Mouse (Mus musculus): ENCODE results near the gene Gm14124. TPM values are rescaled to one million over a fixed set of nuclear protein-coding genes. Genes with fewer than 3 reads are reported as not detected.
"Not testable (repeated sequence)": the region's sequence is repeated elsewhere in the genome, so short reads cannot be mapped to it uniquely, and the experiment has no call there.

Gene Gm14124
- not detected in 2 replicates for polyA plus RNA-seq (2015; fragmentation: Nextera tagmentation; extraction: Ambion mirVana)

DNA sequence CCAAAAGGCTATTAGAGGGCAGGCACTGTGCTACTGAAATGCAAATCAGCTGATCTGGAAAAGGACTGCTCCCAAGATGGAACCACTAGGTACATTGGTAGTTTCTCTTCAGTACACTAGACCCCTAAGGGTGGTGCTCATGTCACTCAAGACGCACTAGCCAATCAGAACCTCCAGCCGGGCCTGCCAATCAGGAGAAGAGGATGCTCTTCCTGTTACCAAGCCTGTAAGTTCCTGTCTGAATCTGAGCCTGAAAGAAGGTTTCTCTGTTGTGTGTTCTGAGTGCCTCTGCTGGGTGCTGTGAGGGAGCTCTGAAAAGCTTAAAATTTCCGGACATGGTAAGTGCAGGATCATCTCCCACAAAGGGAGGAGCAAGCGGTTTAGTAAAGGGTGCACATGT is at the start of gene Gm14124:
TSS of gene Gm14124 (plus strand) at position 227 of the 400 bp plus-strand sequence.
- H3K9me3 ChIP-seq (ENCODE audit: control insufficient read depth); H3K9ac ChIP-seq (ENCODE audit: low read depth, low read length); H3K27ac ChIP-seq (ENCODE audit: low read depth, low read length); H3K36me3 ChIP-seq (ENCODE audit: control insufficient read depth, insufficient read depth); H3K4me3 ChIP-seq (ENCODE audit: low read depth, low read length); H3K4me2 ChIP-seq (replicated peaks; ENCODE audit: low read depth); H3K4me1 ChIP-seq (replicated peaks; ENCODE audit: control insufficient read depth, insufficient read depth, low read length); H3K27me3 ChIP-seq (replicated peaks; ENCODE audit: control insufficient read depth, insufficient read depth, low read length); ATAC-seq: not testable (repeated sequence)
- 87% methylated on average over 4 of the region's 4 CpGs for WGBS

DNA sequence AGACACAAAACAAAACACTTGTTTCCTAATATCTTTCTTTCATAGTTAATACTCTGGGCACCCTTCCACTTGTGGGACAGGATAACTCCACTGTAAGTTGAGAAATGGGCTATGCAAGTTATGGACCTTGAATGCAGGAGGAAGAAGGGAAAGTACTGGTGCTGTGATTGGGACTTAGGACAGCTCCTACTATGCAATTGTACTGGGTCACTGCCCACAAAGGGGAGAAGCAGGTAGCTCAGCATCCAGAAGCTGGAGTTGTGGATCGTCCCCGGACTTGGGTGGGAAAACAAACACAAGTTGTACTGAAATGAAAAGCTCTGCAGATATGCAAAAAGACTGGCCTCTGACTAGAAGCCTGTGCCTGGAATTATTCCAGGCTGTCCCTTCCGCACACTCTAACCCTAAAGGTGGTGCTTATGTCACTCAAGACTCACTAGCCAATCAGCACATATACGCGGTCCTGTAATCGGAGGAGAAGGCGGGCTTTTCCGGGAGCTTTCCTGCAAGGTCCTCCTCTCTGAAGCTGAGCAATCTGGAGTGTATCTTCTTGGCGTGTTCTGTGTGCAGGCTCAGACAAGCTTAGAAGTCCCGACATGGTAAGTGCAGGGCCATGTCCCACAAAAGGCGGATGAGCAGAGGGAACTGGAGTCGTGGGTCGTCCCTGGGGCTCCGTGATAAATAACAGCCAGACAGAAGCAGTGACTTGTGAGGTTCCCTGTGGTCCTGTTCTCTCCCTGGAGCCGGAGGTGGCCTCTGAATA is 39.5 kb upstream of the Gm14124 start, which contains the start of gene Zfp937:
TSS of gene Zfp937 (plus strand) at position 474 of the 763 bp plus-strand sequence.
- peak; percentile 99 for ATAC-seq
- H3K9ac ChIP-seq (ENCODE audit: low read depth, low read length); H3K27ac ChIP-seq (ENCODE audit: low read depth, low read length); H3K36me3 ChIP-seq (ENCODE audit: control insufficient read depth, insufficient read depth); H3K9me3 ChIP-seq (ENCODE audit: control insufficient read depth); H3K4me1 ChIP-seq (replicated peaks; ENCODE audit: control insufficient read depth, insufficient read depth, low read length); H3K27me3 ChIP-seq (replicated peaks; ENCODE audit: control insufficient read depth, insufficient read depth, low read length): not testable (repeated sequence)
- H3K4me3 ChIP-seq (ENCODE audit: low read depth, low read length), result peak within 1 kb of the TSS; percentile 32
- peak within 1 kb of the TSS; percentile 57 for H3K4me2 ChIP-seq (replicated peaks; ENCODE audit: low read depth)
- WGBS, result under 1% methylated on average over 15 of the region's 15 CpGs

DNA sequence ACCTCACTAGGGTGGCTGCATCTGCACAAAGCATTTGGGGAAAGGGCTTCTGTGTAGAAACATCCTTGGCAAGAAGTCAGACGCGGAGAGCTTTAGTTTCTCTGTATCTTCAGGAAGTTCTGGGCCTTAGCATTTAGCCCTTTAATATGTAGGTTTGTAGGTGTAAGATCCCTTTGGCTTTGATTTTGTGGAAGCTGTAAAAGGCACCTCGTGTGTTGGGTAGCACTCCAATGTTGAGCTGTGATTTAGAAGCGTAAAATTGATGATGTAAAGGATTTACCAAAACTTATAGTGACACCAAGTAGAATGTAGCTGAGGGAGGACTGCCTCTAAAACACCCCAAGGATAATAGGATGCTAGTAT is 39.0 kb upstream of the Gm14124 start:
- ATAC-seq; H3K36me3 ChIP-seq (ENCODE audit: control insufficient read depth, insufficient read depth); H3K27ac ChIP-seq (ENCODE audit: low read depth, low read length); H3K27me3 ChIP-seq (replicated peaks; ENCODE audit: control insufficient read depth, insufficient read depth, low read length); H3K9me3 ChIP-seq (ENCODE audit: control insufficient read depth); H3K9ac ChIP-seq (ENCODE audit: low read depth, low read length); H3K4me1 ChIP-seq (replicated peaks; ENCODE audit: control insufficient read depth, insufficient read depth, low read length): not testable (repeated sequence)
- H3K4me2 ChIP-seq (replicated peaks; ENCODE audit: low read depth), result peak overlapping the region; percentile 57
- H3K4me3 ChIP-seq (ENCODE audit: low read depth, low read length), result peak overlapping the region; percentile 32
- WGBS, result 0% methylated on average over 2 of the region's 4 CpGs

DNA sequence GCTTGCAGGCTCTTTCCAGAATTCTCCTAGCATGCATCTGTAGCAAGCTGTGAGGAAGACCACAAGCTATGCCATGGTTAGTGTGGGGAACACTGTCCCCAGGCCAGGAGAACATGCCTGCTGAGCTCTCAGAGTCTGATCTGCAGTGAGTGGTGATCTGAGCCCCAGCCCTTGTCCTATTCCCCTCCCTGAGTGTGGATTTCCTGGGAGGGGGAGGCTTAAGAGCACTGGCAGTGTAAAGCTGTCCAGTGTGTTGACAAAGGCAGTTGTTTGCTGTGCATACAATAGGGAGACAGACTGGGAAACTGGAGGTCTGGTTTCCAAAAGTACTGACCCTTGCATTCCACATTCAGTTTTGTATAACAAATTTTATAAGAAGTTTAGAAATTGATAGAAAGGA is 34.1 kb upstream of the Gm14124 start:
- not testable (repeated sequence) for H3K27me3 ChIP-seq (replicated peaks; ENCODE audit: control insufficient read depth, insufficient read depth, low read length); H3K4me3 ChIP-seq (ENCODE audit: low read depth, low read length); H3K9me3 ChIP-seq (ENCODE audit: control insufficient read depth); H3K9ac ChIP-seq (ENCODE audit: low read depth, low read length); H3K4me1 ChIP-seq (replicated peaks; ENCODE audit: control insufficient read depth, insufficient read depth, low read length); ATAC-seq; H3K36me3 ChIP-seq (ENCODE audit: control insufficient read depth, insufficient read depth); H3K4me2 ChIP-seq (replicated peaks; ENCODE audit: low read depth); H3K27ac ChIP-seq (ENCODE audit: low read depth, low read length)

DNA sequence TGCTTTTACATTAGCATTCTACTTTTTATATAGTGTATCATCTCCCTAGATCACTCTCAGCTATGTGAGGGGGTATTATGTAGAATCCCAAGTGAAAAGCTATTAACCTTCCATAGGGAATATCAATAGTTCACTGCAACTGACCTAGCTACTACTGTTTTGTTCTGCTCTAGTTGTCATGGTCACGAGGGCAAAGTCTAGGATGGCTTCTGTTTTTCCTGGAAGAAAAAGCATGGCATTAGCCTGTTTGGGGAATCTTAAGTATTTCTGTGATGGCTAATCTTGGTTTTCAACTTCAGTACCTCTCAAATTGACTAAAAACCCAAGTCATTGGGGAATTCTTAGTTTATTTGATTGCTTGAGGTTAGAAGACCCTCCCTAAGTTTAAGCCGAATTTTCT is 14.1 kb upstream of the Gm14124 start:
- Histone ChIP-seq H3K9me3 (ENCODE audit: control insufficient read depth) (no peaks in the 10 kb centered on the region; the same call in 1 of the 2 replicates), H3K9ac (ENCODE audit: low read depth, low read length) (no peak overlapping the region), H3K27ac (ENCODE audit: low read depth, low read length) (no peak overlapping the region), H3K36me3 (ENCODE audit: control insufficient read depth, insufficient read depth) (0 out of 2 replicates have a peak, but pooled peaks cover 1% of the 10 kb centered on the region), H3K27me3 (replicated peaks; ENCODE audit: control insufficient read depth, insufficient read depth, low read length) (no peaks in the 10 kb centered on the region), H3K4me1 (replicated peaks; ENCODE audit: control insufficient read depth, insufficient read depth, low read length) (no peaks in the 10 kb centered on the region), H3K4me3 (ENCODE audit: low read depth, low read length) (no peak overlapping the region), H3K4me2 (replicated peaks; ENCODE audit: low read depth) (no peak overlapping the region)
- 93% methylated on average over 2 of the region's 2 CpGs for WGBS
- ATAC-seq, result no peak
- TF ChIP-seq CTCF (IDR thresholded peaks at IDR 0.05; ENCODE audit: low read depth), result no peak

DNA sequence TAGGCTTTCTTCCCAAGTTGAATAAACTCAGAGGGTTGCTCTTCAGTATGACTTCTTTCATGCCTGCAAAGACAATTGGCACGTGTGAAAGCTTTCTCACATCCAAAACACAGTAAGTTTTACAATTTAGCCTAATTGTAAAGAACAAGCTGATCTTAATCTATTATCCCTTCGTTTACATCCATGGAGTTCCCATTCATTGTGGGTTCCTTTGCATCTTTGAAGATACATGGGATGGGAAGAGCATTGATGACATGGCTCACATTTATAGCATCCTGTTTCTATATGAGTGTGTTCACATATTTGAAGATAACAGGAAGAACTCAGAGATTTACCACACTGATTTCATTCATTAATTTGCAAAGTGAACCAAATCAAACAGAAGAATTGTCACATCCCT is 1.8 kb upstream of the Gm14124 start, which contains the start of gene Gm21994:
TSS of gene Gm21994 (minus strand) at position 101 of the 400 bp plus-strand sequence.
- WGBS, result 67% methylated on average over 2 of the region's 2 CpGs
- H3K27ac ChIP-seq (ENCODE audit: low read depth, low read length); H3K36me3 ChIP-seq (ENCODE audit: control insufficient read depth, insufficient read depth); H3K4me3 ChIP-seq (ENCODE audit: low read depth, low read length); H3K27me3 ChIP-seq (replicated peaks; ENCODE audit: control insufficient read depth, insufficient read depth, low read length); H3K4me2 ChIP-seq (replicated peaks; ENCODE audit: low read depth); ATAC-seq; H3K9me3 ChIP-seq (ENCODE audit: control insufficient read depth); H3K4me1 ChIP-seq (replicated peaks; ENCODE audit: control insufficient read depth, insufficient read depth, low read length); H3K9ac ChIP-seq (ENCODE audit: low read depth, low read length): not testable (repeated sequence)

DNA sequence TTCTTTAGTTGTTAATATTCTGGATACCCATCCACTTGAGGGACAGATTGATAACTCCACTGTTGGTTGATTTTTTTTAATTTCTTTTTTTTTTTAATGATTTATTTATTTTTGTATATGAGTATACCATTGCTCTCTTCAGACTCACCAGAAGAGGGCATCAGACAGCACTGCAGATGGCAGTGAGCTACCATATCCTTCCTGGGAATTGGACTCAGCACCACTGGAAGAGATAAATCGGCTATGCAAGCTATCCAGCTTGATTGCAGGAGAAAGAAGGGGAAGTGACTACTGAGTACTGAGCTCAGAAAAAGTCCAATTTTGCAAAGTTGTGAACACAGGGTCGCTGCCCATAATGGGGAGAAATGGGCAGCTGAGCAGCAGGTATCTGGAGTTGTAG is 456 bp upstream of the Gm14124 start:
- not testable (repeated sequence) for H3K36me3 ChIP-seq (ENCODE audit: control insufficient read depth, insufficient read depth); H3K9ac ChIP-seq (ENCODE audit: low read depth, low read length); H3K27ac ChIP-seq (ENCODE audit: low read depth, low read length); ATAC-seq; H3K4me2 ChIP-seq (replicated peaks; ENCODE audit: low read depth); H3K27me3 ChIP-seq (replicated peaks; ENCODE audit: control insufficient read depth, insufficient read depth, low read length); H3K4me3 ChIP-seq (ENCODE audit: low read depth, low read length); H3K9me3 ChIP-seq (ENCODE audit: control insufficient read depth); H3K4me1 ChIP-seq (replicated peaks; ENCODE audit: control insufficient read depth, insufficient read depth, low read length)
- WGBS, result 74% methylated on average over 2 of the region's 2 CpGs
